Mouse (Mus musculus) embryo, embryonic 10.5 days (tissue): Measurements from ENCODE around the gene Spata21.

Source experiments
- DNase-seq: peaks from one replicate; pipeline ENCODE4 v3.0.0-alpha.2; 2015; ENCODE audit warnings: low spot score

The Spata21 gene

GRCm38 (mm10) chr4:141158609-141159008 is 70.5 kb downstream of the Spata21 start:
- DNase-seq, result no peak

- no peak for DNase-seq
These were observed 71.0 kb downstream of the Spata21 start for GRCm38 (mm10) chr4:141159093-141159492.

GRCm38 (mm10) chr4:141159666-141160065 is 71.5 kb downstream of the Spata21 start:
- no peak for DNase-seq

- DNase-seq, result no peak
These were observed 72.1 kb downstream of the Spata21 start for GRCm38 (mm10) chr4:141160193-141160592.

GRCm38 (mm10) chr4:141161699-141162208 is 73.6 kb downstream of the Spata21 start:
- no peak for DNase-seq
